Mouse (Mus musculus) E14TG2a.4 (cell line): ENCODE measurements at regions not wholly inside any gene's neighbourhood (a gene's known extent, or its start where the extent isn't known, plus 50 kb on each side); places are given as distances from the start of the nearest gene placed in this dataset.

Experiments
- CTCF ChIP-seq: conservative IDR thresholded peaks from 2 replicates; pipeline ENCODE4 v1.5.1; 2014; ENCODE audit warnings: low read length
- NANOG ChIP-seq: IDR thresholded peaks from 2 replicates; pipeline ENCODE4 v1.6.1; 2014; ENCODE audit warnings: borderline replicate concordance, low read length, mixed read lengths

GRCm38 (mm10) chr14:14640023-14640441, 62.0 kb upstream of the Slc4a7 start:
- TF ChIP-seq CTCF (no peak), NANOG (no peak)
